ENCODE assay signal across 8 mouse cellular contexts in genomic region chr6:124840241-124841167, GRCm38 (mm10). TPM values are rescaled to one million over a fixed set of nuclear protein-coding genes. Genes with fewer than 3 reads are reported as not detected.
DNase-seq lines count a peak whose midpoint lies in the region; ATAC-seq and TF ChIP-seq lines count a peak whose summit lies in the region.
"Had no signal": no experiment of that assay in that cellular context is flagged by ENCODE, and none has a peak within 500 bp of the region (broad histone marks: within the 10 kb centered on the region; RNA-seq: fewer than 3 reads in every experiment).

Gene Gnb3 (minus strand): TSS chr6:124840275.

- 20% methylated on average over 15 of the region's 15 CpGs for WGBS in heart, embryonic 13.5 days

- ATAC-seq in heart, embryonic 13.5 days (ENCODE audit: extremely low read depth, insufficient number of reproducible peaks, low FRiP score, low TSS enrichment), result 0 out of 2 replicates have a peak, but pooled peaks have one; percentile 14
- ATAC-seq in megakaryocyte, adult 5-6 weeks (ENCODE audit: poor library complexity, severe bottlenecking), result 0 out of 2 replicates have a peak, but pooled peaks have one; percentile 27

- DNase-seq in 416B (ENCODE audit: low read depth) (peak; percentile 57), MEL (ENCODE audit: low read depth, low spot score) (peak; percentile 43)
- no peak for DNase-seq in T-cell, adult 2 months (ENCODE audit: low spot score)
- no peak for DNase-seq in thymus, postnatal 4 days
- no peak for DNase-seq in cerebellum, adult 11-12 months

- TF ChIP-seq POLR2A in MEL (IDR thresholded peaks at IDR 0.05; ENCODE audit: control insufficient read depth in 1 of 2, insufficient read depth in 1 of 2, low read depth in 1 of 2, low read length in 2 of 2, poor library complexity in 1 of 2), result no peak

- peaks cover 0 to 9% of the 10 kb centered on the region in 2 experiments; a peak in 3 of 4 replicates for H3K4me1 ChIP-seq in MEL (ENCODE audit: control insufficient read depth in 1 of 2, insufficient read depth in 2 of 2, low read length in 2 of 2)
- H3K4me1 ChIP-seq in heart, embryonic 13.5 days, result peaks cover 42% of the 10 kb centered on the region

- no peak within 1 kb of the TSS for H3K9ac ChIP-seq in MEL (ENCODE audit: control insufficient read depth, low read depth, low read length, poor library complexity, severe bottlenecking)
- peak within 1 kb of the TSS; percentile 72 for H3K9ac ChIP-seq in heart, embryonic 13.5 days
- H3K9ac ChIP-seq: lung, embryonic 15.5 days had no signal

- H3K27ac ChIP-seq in MEL (ENCODE audit: control insufficient read depth, low read depth, low read length), result no peak within 1 kb of the TSS
- H3K27ac ChIP-seq in heart, embryonic 13.5 days (replicated peaks), result peak within 1 kb of the TSS; percentile 56
- H3K27ac ChIP-seq: lung, embryonic 15.5 days had no signal

- H3K9me3 ChIP-seq in MEL (replicated peaks; ENCODE audit: insufficient read depth, low read length), result no peaks in the 10 kb centered on the region
- no peaks in the 10 kb centered on the region for H3K9me3 ChIP-seq in heart, embryonic 13.5 days
- H3K9me3 ChIP-seq: lung, embryonic 15.5 days had no signal

- no peaks in the 10 kb centered on the region for H3K27me3 ChIP-seq in MEL (ENCODE audit: control insufficient read depth in 1 of 2, insufficient read depth in 2 of 2, low read length in 2 of 2)
- H3K27me3 ChIP-seq in heart, embryonic 13.5 days (replicated peaks), result peaks cover 5% of the 10 kb centered on the region; the same call in 1 of the 2 replicates
- H3K27me3 ChIP-seq: lung, embryonic 15.5 days had no signal

- H3K4me3 ChIP-seq in MEL (ENCODE audit: control insufficient read depth in 1 of 2, insufficient read depth in 1 of 2, low read depth in 2 of 2, low read length in 2 of 2), result no peak within 1 kb of the TSS
- peak within 1 kb of the TSS; percentile 11; the same call in 1 of the 2 replicates for H3K4me3 ChIP-seq in heart, embryonic 13.5 days
- H3K4me3 ChIP-seq: lung, embryonic 15.5 days had no signal

- peak in 1 of 3 experiments; percentile 24; a peak in 1 of 6 replicates for TF ChIP-seq CTCF in MEL (IDR thresholded peaks at IDR 0.05 in 2 of 3, conservative IDR thresholded peaks at IDR 0.05 in 1 of 3; ENCODE audit: control insufficient read depth in 1 of 3, insufficient read depth in 1 of 3, low read depth in 2 of 3, low read length in 3 of 3, poor library complexity in 1 of 3, severe bottlenecking in 1 of 3)

- no peaks in the 10 kb centered on the region for H3K36me3 ChIP-seq in MEL (ENCODE audit: control insufficient read depth in 1 of 2, insufficient read depth in 2 of 2, low read length in 2 of 2)
- H3K36me3 ChIP-seq in heart, embryonic 13.5 days, result peaks cover 28% of the 10 kb centered on the region
- H3K36me3 ChIP-seq: lung, embryonic 15.5 days had no signal

- no peaks in the 10 kb centered on the region for H3K79me2 ChIP-seq in MEL (ENCODE audit: control insufficient read depth, insufficient read depth, low read length, poor library complexity)

- peak within 1 kb of the TSS; percentile 46 for H3K4me2 ChIP-seq in heart, embryonic 13.5 days
- H3K4me2 ChIP-seq: lung, embryonic 15.5 days had no signal

- no peak for TF ChIP-seq EP300 in MEL (IDR thresholded peaks at IDR 0.05; ENCODE audit: low read depth in 1 of 2, low read length in 2 of 2)

- no peak for TF ChIP-seq RAD21 in MEL (IDR thresholded peaks at IDR 0.05; ENCODE audit: low read depth, low read length)

TF ChIP-seq in MEL, 35 proteins besides CTCF, POLR2A, EP300 and RAD21:
- TF ChIP-seq POLR2AphosphoS2 (IDR thresholded peaks at IDR 0.05; ENCODE audit: low read length) (no peak), ZC3H11A (IDR thresholded peaks at IDR 0.05; ENCODE audit: low read depth, low read length) (no peak), TBP (IDR thresholded peaks at IDR 0.05; ENCODE audit: low read depth, low read length) (no peak), NELFE (IDR thresholded peaks at IDR 0.05; ENCODE audit: low read depth, low read length) (no peak), GATA1 (IDR thresholded peaks at IDR 0.05; ENCODE audit: low read depth, low read length) (peak; percentile 42; the same call in 1 of the 2 replicates), RCOR1 (IDR thresholded peaks at IDR 0.05; ENCODE audit: low read depth, low read length) (no peak), POLR2AphosphoS5 (IDR thresholded peaks at IDR 0.05; ENCODE audit: borderline replicate concordance, low read depth, low read length) (no peak)

RNA-seq across cellular contexts. Expression of gene Gnb3, which starts in this region (rescaled TPM):
- 0.08 TPM in 1 of 2 replicates, not detected in the other for total RNA-seq in MEL (2012; rRNA removed)
- polyA plus RNA-seq in MEL (2012; ENCODE audit: insufficient read depth in 1 of 2, insufficient read length in 2 of 2, low read depth in 1 of 2, low replicate concordance in 2 of 2, missing spikeins in 1 of 2), result under 1 TPM in 1 of 2 experiments, not detected in 1; 0.21 TPM
- 7.8 and 11.7 TPM in 2 replicates for polyA plus RNA-seq in heart, embryonic 13.5 days (2015; fragmentation: Nextera tagmentation; extraction: Ambion mirVana)
- total RNA-seq in megakaryocyte, adult 5-6 weeks (2015), result not detected in 2 replicates
- not detected in 2 replicates for total RNA-seq in megakaryocyte, adult 5-6 weeks (2017)

Comparison
In these comparisons a context has a peak if more than half of its experiments do, and no peak if none do; other contexts are left out.
1. Peak in DNase-seq in MEL; RNA of the gene not detected or under 1 TPM.
2. Peak in ATAC-seq in megakaryocyte, adult 5-6 weeks; RNA of the gene not detected or under 1 TPM.